9 mouse cellular contexts compared by ENCODE assay signal in the genomic region with DNA sequence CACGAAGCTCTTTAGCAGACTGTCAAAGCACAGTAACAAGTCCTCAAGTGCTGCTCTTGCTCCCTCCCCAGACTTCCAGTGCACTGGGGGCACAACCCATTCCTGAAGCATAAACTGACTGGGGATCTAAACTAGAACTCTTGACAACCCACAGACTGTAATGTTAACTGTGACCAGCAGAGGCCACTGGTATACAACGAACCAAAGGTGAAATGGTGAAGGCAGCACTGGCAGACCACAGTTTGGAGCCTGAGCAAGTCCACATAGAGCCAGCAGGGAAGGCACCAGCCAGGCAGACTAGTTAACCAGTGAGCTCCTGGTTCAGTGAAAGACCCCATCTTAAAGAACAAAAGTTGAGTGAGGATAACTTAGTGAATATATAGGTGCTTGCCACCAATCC. TPM values are rescaled to one million over a fixed set of nuclear protein-coding genes. Genes with fewer than 3 reads are reported as not detected.
A peak's percentile ranks its signal among the peaks of the same experiment; 100 is the strongest.
DNase-seq lines count a peak whose midpoint lies in the region; ATAC-seq and TF ChIP-seq lines count a peak whose summit lies in the region.
"Had no signal": no experiment of that assay in that cellular context is flagged by ENCODE, and none has a peak within 500 bp of the region (broad histone marks: within the 10 kb centered on the region; RNA-seq: fewer than 3 reads in every experiment).

No protein-coding gene starts in this region.

- TF ChIP-seq CTCF in G1E (IDR thresholded peaks at IDR 0.05; ENCODE audit: low read depth, low read length) = peak; percentile 74
- peak; percentile 97 for TF ChIP-seq CTCF in heart, postnatal 0 days (IDR thresholded peaks at IDR 0.05; ENCODE audit: low read depth)
- TF ChIP-seq CTCF in layer of hippocampus, adult 2 months (conservative IDR thresholded peaks at IDR 0.05) = peak; percentile 88

- no peak overlapping the region for H3K27ac ChIP-seq in embryonic facial prominence, embryonic 11.5 days (replicated peaks; ENCODE audit: low read depth, low read length)
- H3K27ac ChIP-seq in heart, postnatal 0 days (ENCODE audit: low read depth) = no peak overlapping the region
- H3K27ac ChIP-seq in layer of hippocampus, adult 2 months = no peak overlapping the region
- H3K27ac ChIP-seq: lung, embryonic 15.5 days had no signal

- H3K27me3 ChIP-seq in G1E (ENCODE audit: insufficient read depth, low read length) = no peaks in the 10 kb centered on the region
- H3K27me3 ChIP-seq in embryonic facial prominence, embryonic 11.5 days (ENCODE audit: control insufficient read depth, insufficient read depth, low read length) = no peaks in the 10 kb centered on the region
- H3K27me3 ChIP-seq in heart, postnatal 0 days (ENCODE audit: control insufficient read depth, insufficient read depth, low read length) = no peaks in the 10 kb centered on the region
- H3K27me3 ChIP-seq: lung, embryonic 15.5 days had no signal

- TF ChIP-seq EP300 in heart, postnatal 0 days (IDR thresholded peaks at IDR 0.05; ENCODE audit: low read depth) = no peak

- WGBS in embryonic facial prominence, embryonic 11.5 days = 26% methylated on average over 2 of the region's 2 CpGs
- WGBS in heart, postnatal 0 days = 20% methylated on average over 2 of the region's 2 CpGs

- ATAC-seq in G1E (ENCODE audit: extremely low read depth, insufficient number of reproducible peaks, low FRiP score, poor library complexity, severe bottlenecking) = peak; percentile 68; the same call in 1 of the 2 replicates
- 0 out of 2 replicates have a peak, but pooled peaks have one; percentile 48 for ATAC-seq in embryonic facial prominence, embryonic 11.5 days (replicated peaks; ENCODE audit: insufficient number of reproducible peaks, low FRiP score, low TSS enrichment, low read depth)
- peak; percentile 73 for ATAC-seq in heart, postnatal 0 days (ENCODE audit: insufficient read depth, low read depth)

- H3K4me1 ChIP-seq in G1E (ENCODE audit: insufficient read depth, low read depth, low read length) = peaks cover 32% of the 10 kb centered on the region
- no peaks in the 10 kb centered on the region for H3K4me1 ChIP-seq in embryonic facial prominence, embryonic 11.5 days (ENCODE audit: control insufficient read depth, insufficient read depth, low read length)
- H3K4me1 ChIP-seq in heart, postnatal 0 days (ENCODE audit: control insufficient read depth, insufficient read depth) = no peaks in the 10 kb centered on the region

- no peak overlapping the region for H3K9ac ChIP-seq in embryonic facial prominence, embryonic 11.5 days (replicated peaks; ENCODE audit: low read length)
- H3K9ac ChIP-seq in heart, postnatal 0 days (replicated peaks; ENCODE audit: low read depth, low read length) = no peak overlapping the region
- H3K9ac ChIP-seq: lung, embryonic 15.5 days had no signal

- peaks cover 44% of the 10 kb centered on the region for H3K36me3 ChIP-seq in G1E (replicated peaks)
- no peaks in the 10 kb centered on the region for H3K36me3 ChIP-seq in embryonic facial prominence, embryonic 11.5 days (replicated peaks; ENCODE audit: control insufficient read depth, insufficient read depth, low read depth, low read length)
- H3K36me3 ChIP-seq in heart, postnatal 0 days (replicated peaks; ENCODE audit: control insufficient read depth, insufficient read depth, low read length) = no peaks in the 10 kb centered on the region
- H3K36me3 ChIP-seq: lung, embryonic 15.5 days had no signal

- no peak overlapping the region for H3K4me3 ChIP-seq in G1E (ENCODE audit: low read depth, low read length)
- no peak overlapping the region for H3K4me3 ChIP-seq in embryonic facial prominence, embryonic 11.5 days (ENCODE audit: low read depth, low read length)
- no peak overlapping the region for H3K4me3 ChIP-seq in heart, postnatal 0 days (ENCODE audit: low read depth, low read length)
- no peak overlapping the region for H3K4me3 ChIP-seq in layer of hippocampus, adult 2 months
- H3K4me3 ChIP-seq: lung, embryonic 15.5 days had no signal

- H3K9me3 ChIP-seq in G1E (replicated peaks) = no peaks in the 10 kb centered on the region
- no peaks in the 10 kb centered on the region for H3K9me3 ChIP-seq in embryonic facial prominence, embryonic 11.5 days (replicated peaks; ENCODE audit: control insufficient read depth, low read length)
- no peaks in the 10 kb centered on the region for H3K9me3 ChIP-seq in heart, postnatal 0 days (replicated peaks; ENCODE audit: control insufficient read depth, low read length)
- H3K9me3 ChIP-seq: lung, embryonic 15.5 days had no signal

- no peak overlapping the region for H3K4me2 ChIP-seq in embryonic facial prominence, embryonic 11.5 days (ENCODE audit: low read depth, low read length)
- H3K4me2 ChIP-seq in heart, postnatal 0 days (ENCODE audit: low read depth, low read length) = no peak overlapping the region
- H3K4me2 ChIP-seq: lung, embryonic 15.5 days had no signal

- peak; percentile 34 for DNase-seq in G1E (ENCODE audit: low spot score)
- DNase-seq in adrenal gland, postnatal 25 days = peak; percentile 65
- DNase-seq in embryonic facial prominence, embryonic 11.5 days (ENCODE audit: low spot score) = peak; percentile 77
- DNase-seq in heart, postnatal 0 days (ENCODE audit: low spot score) = peak; percentile 81
- DNase-seq in layer of hippocampus, adult 2 months (ENCODE audit: low spot score in 2 of 2) = peak; percentile 34 to 57
- peak; percentile 86 for DNase-seq in lung, postnatal 10 days
- DNase-seq in right cerebral cortex, postnatal 10 days (ENCODE audit: low spot score in 2 of 2) = peak; percentile 58 to 75
- DNase-seq in urinary bladder, postnatal 4 days (ENCODE audit: low spot score in 2 of 2) = peak; percentile 43 to 68

RNA-seq across cellular contexts. Expression of a gene that starts 43.6 kb away (rescaled TPM):
- total RNA-seq in G1E (2014; fragmentation: Nextera tagmentation) = 159 and 171 TPM in 2 replicates
- 78.3 and 92.9 TPM in 2 replicates for total RNA-seq in G1E (2017)
- polyA plus RNA-seq in G1E (2012) = 58.4 and 69.9 TPM in 2 replicates
- 85.2 and 92.0 TPM in 2 replicates for total RNA-seq in adrenal gland, postnatal 25 days (2021)
- polyA plus RNA-seq in embryonic facial prominence, embryonic 11.5 days (2014; fragmentation: Nextera tagmentation; extraction: Ambion mirVana) = 21.5 and 22.3 TPM in 2 replicates
- total RNA-seq in heart, postnatal 0 days (2014; rRNA removed; ENCODE audit: low replicate concordance) = 146 and 248 TPM in 2 replicates
- 105 and 140 TPM in 2 replicates for polyA plus RNA-seq in heart, postnatal 0 days (2015; fragmentation: Nextera tagmentation; extraction: Ambion mirVana)
- total RNA-seq in layer of hippocampus, adult 2 months (2021) = 100 to 1,000 TPM; 102 to 104 TPM

Comparison
In these comparisons a context has a peak if more than half of its experiments do, and no peak if none do; other contexts are left out.
1. DNase-seq: peak in every context shown above with its lines; median percentile 86 in lung, postnatal 10 days; 81 in heart, postnatal 0 days; 77 in embryonic facial prominence, embryonic 11.5 days; 66 in right cerebral cortex, postnatal 10 days; 65 in adrenal gland, postnatal 25 days; 56 in urinary bladder, postnatal 4 days; 46 in layer of hippocampus, adult 2 months; 34 in G1E.